Mouse (Mus musculus): ENCODE results near the gene Itpa. TPM values are rescaled to one million over a fixed set of nuclear protein-coding genes. Genes with fewer than 3 reads are reported as not detected.

Itpa gene
- 28.7 TPM for polyA plus RNA-seq (2014; fragmentation: Illumina TruSeq; extraction: RNeasy Lipid Tissue Mini Kit (QIAGEN cat#74804); ENCODE audit: low replicate concordance)

DNA sequence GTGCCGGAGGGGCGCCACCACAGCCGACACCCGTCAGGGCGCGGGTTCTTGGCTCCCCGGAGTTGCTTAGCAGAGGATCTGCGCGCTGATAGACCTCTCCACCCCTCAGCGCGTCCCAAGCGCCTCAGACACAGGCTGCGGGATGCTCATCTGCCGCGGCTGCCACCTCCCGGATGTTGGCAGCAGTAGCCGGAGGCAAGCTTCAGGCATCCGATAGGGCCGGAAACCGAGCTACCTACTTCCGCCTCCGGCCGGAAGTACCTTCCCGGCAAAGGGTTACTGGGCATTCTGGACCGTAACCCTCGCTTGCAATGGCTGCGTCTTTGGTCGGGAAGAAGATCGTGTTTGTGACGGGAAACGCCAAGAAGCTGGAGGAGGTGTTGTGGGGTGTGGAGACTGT is at the start of gene Itpa:
Gene Itpa (plus strand): TSS at position 52 of the 400 bp plus-strand sequence.

DNA sequence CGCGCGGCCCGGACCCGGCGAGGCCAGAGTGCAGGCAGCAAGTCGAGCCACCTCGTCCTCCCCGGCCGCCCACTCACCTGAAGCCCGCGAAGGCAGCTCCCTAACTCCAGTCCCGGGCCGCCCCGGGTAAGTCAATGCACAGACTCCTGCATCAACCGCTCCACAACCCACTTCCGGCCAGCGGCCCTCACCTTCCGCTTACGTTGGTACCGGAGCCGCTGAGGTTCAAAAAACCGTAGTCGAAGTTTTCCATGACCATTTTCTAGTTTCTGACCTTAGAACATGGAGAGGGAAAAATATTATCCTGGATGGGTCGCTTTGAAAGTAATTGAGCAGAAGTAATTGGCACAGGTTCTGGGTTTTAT is 37.6 kb upstream of the Itpa start, which contains the start of the genes Fastkd5 and Ubox5:
Gene Fastkd5 (minus strand): TSS at position 189 of the 365 bp plus-strand sequence.
Gene Ubox5 (minus strand): TSS at position 200 of the 365 bp plus-strand sequence.

GRCm38 (mm10) chr2:130642684-130643369 is 24.6 kb upstream of the Itpa start, which contains the start of gene Lzts3:
Lzts3 (minus strand) TSS chr2:130642803.

GRCm38 (mm10) chr2:130664102-130664701 is 3.2 kb upstream of the Itpa start, which contains the start of gene Ddrgk1:
Ddrgk1 (minus strand) TSS chr2:130664659.

GRCm38 (mm10) chr2:130697153-130697810 is 29.9 kb downstream of the Itpa start, which contains the start of gene Slc4a11:
Slc4a11 (minus strand) TSS chr2:130697519.

Other genes starting within 250 kb of the Itpa start
- 16.3 TPM for gene Vps16, start 243.3 kb upstream of the Itpa start, polyA plus RNA-seq (2014; fragmentation: Illumina TruSeq; extraction: RNeasy Lipid Tissue Mini Kit (QIAGEN cat#74804); ENCODE audit: low replicate concordance)
- gene Pced1a, start 242.9 kb upstream of the Itpa start, polyA plus RNA-seq (2014; fragmentation: Illumina TruSeq; extraction: RNeasy Lipid Tissue Mini Kit (QIAGEN cat#74804); ENCODE audit: low replicate concordance) = 3.5 TPM
- gene Ptpra, start 217.3 kb upstream of the Itpa start, polyA plus RNA-seq (2014; fragmentation: Illumina TruSeq; extraction: RNeasy Lipid Tissue Mini Kit (QIAGEN cat#74804); ENCODE audit: low replicate concordance) = 52.3 TPM
- gene Mrps26, start 103.9 kb upstream of the Itpa start, polyA plus RNA-seq (2014; fragmentation: Illumina TruSeq; extraction: RNeasy Lipid Tissue Mini Kit (QIAGEN cat#74804); ENCODE audit: low replicate concordance) = 0.59 TPM
- not detected for gene Oxt, start 91.4 kb upstream of the Itpa start, polyA plus RNA-seq (2014; fragmentation: Illumina TruSeq; extraction: RNeasy Lipid Tissue Mini Kit (QIAGEN cat#74804); ENCODE audit: low replicate concordance)
- not detected for gene Avp, start 85.1 kb upstream of the Itpa start, polyA plus RNA-seq (2014; fragmentation: Illumina TruSeq; extraction: RNeasy Lipid Tissue Mini Kit (QIAGEN cat#74804); ENCODE audit: low replicate concordance)
- gene Fastkd5, start 37.6 kb upstream of the Itpa start, polyA plus RNA-seq (2014; fragmentation: Illumina TruSeq; extraction: RNeasy Lipid Tissue Mini Kit (QIAGEN cat#74804); ENCODE audit: low replicate concordance) = 22.9 TPM
- gene Ubox5, start 37.6 kb upstream of the Itpa start, polyA plus RNA-seq (2014; fragmentation: Illumina TruSeq; extraction: RNeasy Lipid Tissue Mini Kit (QIAGEN cat#74804); ENCODE audit: low replicate concordance) = 3.2 TPM
- 5.8 TPM for gene Lzts3, start 24.8 kb upstream of the Itpa start, polyA plus RNA-seq (2014; fragmentation: Illumina TruSeq; extraction: RNeasy Lipid Tissue Mini Kit (QIAGEN cat#74804); ENCODE audit: low replicate concordance)
- gene Ddrgk1, start 3.0 kb upstream of the Itpa start, polyA plus RNA-seq (2014; fragmentation: Illumina TruSeq; extraction: RNeasy Lipid Tissue Mini Kit (QIAGEN cat#74804); ENCODE audit: low replicate concordance) = 3.7 TPM
- 0.15 TPM for gene Slc4a11, start 29.9 kb downstream of the Itpa start, polyA plus RNA-seq (2014; fragmentation: Illumina TruSeq; extraction: RNeasy Lipid Tissue Mini Kit (QIAGEN cat#74804); ENCODE audit: low replicate concordance)
- gene 4930402H24Rik, start 238.8 kb downstream of the Itpa start, polyA plus RNA-seq (2014; fragmentation: Illumina TruSeq; extraction: RNeasy Lipid Tissue Mini Kit (QIAGEN cat#74804); ENCODE audit: low replicate concordance) = 20.3 TPM
- 19.0 TPM for gene Atrn, start 238.9 kb downstream of the Itpa start, polyA plus RNA-seq (2014; fragmentation: Illumina TruSeq; extraction: RNeasy Lipid Tissue Mini Kit (QIAGEN cat#74804); ENCODE audit: low replicate concordance)

All from small intestine, adult 10 weeks (tissue).